Mouse (Mus musculus) testis, adult 2 months (tissue): Measurements from ENCODE around the gene Pfdn4.

ENCODE experiments used
- CTCF ChIP-seq: fragments of 200-500 bp; IDR thresholded peaks from 2 replicates; pipeline ENCODE4 v1.5.1; 2012; ENCODE audit warnings: low read depth, mild to moderate bottlenecking, inconsistent platforms, low read length, moderate library complexity; ENCODE audit not compliant: control insufficient read depth, insufficient read depth, insufficient replicate concordance
- POLR2A ChIP-seq: fragments of 200-500 bp; IDR thresholded peaks from 2 replicates; pipeline ENCODE4 v1.6.1; 2012; ENCODE audit warnings: low read depth, mild to moderate bottlenecking, inconsistent platforms, low read length, moderate library complexity; ENCODE audit not compliant: control insufficient read depth

- TF ChIP-seq CTCF (no peak), POLR2A (no peak)
These were observed at the start of gene Pfdn4 for GRCm38 (mm10) chr2:170496154-170496930.
